ENCODE assay signal across 9 mouse cellular contexts in genomic region chr4:129618031-129618430, GRCm38 (mm10). TPM values are rescaled to one million over a fixed set of nuclear protein-coding genes. Genes with fewer than 3 reads are reported as not detected.
A peak's percentile ranks its signal among the peaks of the same experiment; 100 is the strongest.
DNase-seq lines count a peak whose midpoint lies in the region; ATAC-seq and TF ChIP-seq lines count a peak whose summit lies in the region.
"Had no signal": no experiment of that assay in that cellular context is flagged by ENCODE, and none has a peak within 500 bp of the region (broad histone marks: within the 10 kb centered on the region; RNA-seq: fewer than 3 reads in every experiment).

No protein-coding gene starts in this region.

- H3K4me2 ChIP-seq in lung, embryonic 14.5 days = peak overlapping the region; percentile 87
- peak overlapping the region; percentile 89 for H3K4me2 ChIP-seq in intestine, postnatal 0 days (replicated peaks; ENCODE audit: low read depth)
- H3K4me2 ChIP-seq in neural tube, embryonic 14.5 days (ENCODE audit: low read depth, low read length) = peak overlapping the region; percentile 92

- peaks cover 10% of the 10 kb centered on the region; the same call in 1 of the 2 replicates for H3K4me1 ChIP-seq in lung, embryonic 14.5 days (ENCODE audit: insufficient read depth)
- H3K4me1 ChIP-seq in forebrain, embryonic 10.5 days = peaks cover 30% of the 10 kb centered on the region
- peaks cover 10% of the 10 kb centered on the region for H3K4me1 ChIP-seq in intestine, postnatal 0 days (replicated peaks; ENCODE audit: control insufficient read depth, insufficient read depth, low read length)
- H3K4me1 ChIP-seq in neural tube, embryonic 14.5 days (ENCODE audit: control insufficient read depth, insufficient read depth, low read length) = peaks cover 20% of the 10 kb centered on the region

- 0 out of 2 replicates have a peak overlapping the region, but pooled peaks have one; percentile 82 for H3K27ac ChIP-seq in lung, embryonic 14.5 days (ENCODE audit: low read depth)
- peak overlapping the region; percentile 93 for H3K27ac ChIP-seq in forebrain, embryonic 10.5 days
- peak overlapping the region; percentile 54; the same call in 1 of the 2 replicates for H3K27ac ChIP-seq in intestine, postnatal 0 days (ENCODE audit: low read depth, low read length)
- peak overlapping the region; percentile 91 for H3K27ac ChIP-seq in neural tube, embryonic 14.5 days (ENCODE audit: low read depth, low read length)

- no peak for DNase-seq in lung, embryonic 14.5 days
- no peak for DNase-seq in lung, postnatal 10 days
- DNase-seq in forebrain, embryonic 10.5 days (ENCODE audit: extremely low spot score, low spot score) = no peak
- no peak for DNase-seq in left cerebral cortex, postnatal 25 days (ENCODE audit: low spot score in 2 of 2)
- DNase-seq in cerebellum, postnatal 4 days (ENCODE audit: low spot score in 2 of 2) = no peak
- no peak for DNase-seq in frontal cortex, postnatal 36 days (ENCODE audit: low spot score in 2 of 2)
- DNase-seq: right cerebral cortex, adult 18-20 months had no signal

- no peaks in the 10 kb centered on the region for H3K9me3 ChIP-seq in lung, embryonic 14.5 days (ENCODE audit: low read depth, low read length)
- H3K9me3 ChIP-seq in forebrain, embryonic 10.5 days = no peaks in the 10 kb centered on the region
- H3K9me3 ChIP-seq in intestine, postnatal 0 days (ENCODE audit: control insufficient read depth) = no peaks in the 10 kb centered on the region
- H3K9me3 ChIP-seq in neural tube, embryonic 14.5 days (ENCODE audit: control insufficient read depth, low read length) = no peaks in the 10 kb centered on the region

- H3K4me3 ChIP-seq in lung, embryonic 14.5 days (ENCODE audit: low read depth, low read length) = peak overlapping the region; percentile 74
- H3K4me3 ChIP-seq in forebrain, embryonic 10.5 days = peak overlapping the region; percentile 78
- peak overlapping the region; percentile 70 for H3K4me3 ChIP-seq in intestine, postnatal 0 days (ENCODE audit: low read depth, low read length)
- H3K4me3 ChIP-seq in neural tube, embryonic 14.5 days (ENCODE audit: low read depth, low read length) = peak overlapping the region; percentile 66

- peaks cover 17% of the 10 kb centered on the region for H3K36me3 ChIP-seq in lung, embryonic 14.5 days (ENCODE audit: insufficient read depth)
- peaks cover 26% of the 10 kb centered on the region for H3K36me3 ChIP-seq in forebrain, embryonic 10.5 days (replicated peaks)
- H3K36me3 ChIP-seq in intestine, postnatal 0 days (ENCODE audit: control insufficient read depth, insufficient read depth) = peaks cover 10% of the 10 kb centered on the region; the same call in 1 of the 2 replicates
- H3K36me3 ChIP-seq in neural tube, embryonic 14.5 days (ENCODE audit: control insufficient read depth, insufficient read depth, low read length) = 0 out of 2 replicates have a peak, but pooled peaks cover 3% of the 10 kb centered on the region

- ATAC-seq in lung, embryonic 14.5 days (ENCODE audit: insufficient read depth) = no peak
- ATAC-seq in intestine, postnatal 0 days = no peak
- ATAC-seq in neural tube, embryonic 14.5 days (ENCODE audit: low read depth) = no peak

- H3K27me3 ChIP-seq in lung, embryonic 14.5 days (ENCODE audit: insufficient read depth, low read length) = no peaks in the 10 kb centered on the region
- H3K27me3 ChIP-seq in forebrain, embryonic 10.5 days (ENCODE audit: poor library complexity, severe bottlenecking) = no peaks in the 10 kb centered on the region
- no peaks in the 10 kb centered on the region for H3K27me3 ChIP-seq in intestine, postnatal 0 days (replicated peaks; ENCODE audit: control insufficient read depth, insufficient read depth, low read length)
- no peaks in the 10 kb centered on the region for H3K27me3 ChIP-seq in neural tube, embryonic 14.5 days (ENCODE audit: control insufficient read depth, insufficient read depth, low read length)

- TF ChIP-seq CTCF in lung, embryonic 14.5 days (IDR thresholded peaks at IDR 0.05; ENCODE audit: low read depth) = no peak
- TF ChIP-seq CTCF in intestine, postnatal 0 days (IDR thresholded peaks at IDR 0.05; ENCODE audit: low read depth) = no peak

- intact Hi-C loops in left cerebral cortex, postnatal 25 days (cut with DNase I) = no loop called here

- peak overlapping the region; percentile 82 for H3K9ac ChIP-seq in lung, embryonic 14.5 days
- H3K9ac ChIP-seq in intestine, postnatal 0 days (ENCODE audit: low read depth, low read length) = peak overlapping the region; percentile 41; the same call in 1 of the 2 replicates
- H3K9ac ChIP-seq in neural tube, embryonic 14.5 days (replicated peaks; ENCODE audit: low read depth, low read length) = peak overlapping the region; percentile 88

- WGBS in lung, embryonic 14.5 days = 95% methylated on average over 5 of the region's 5 CpGs
- 95% methylated on average over 5 of the region's 5 CpGs for WGBS in forebrain, embryonic 10.5 days
- WGBS in intestine, postnatal 0 days = 95% methylated on average over 5 of the region's 5 CpGs
- WGBS in neural tube, embryonic 14.5 days = 97% methylated on average over 5 of the region's 5 CpGs

RNA-seq across cellular contexts. Expression of gene Iqcc, which starts 0.9 kb away (rescaled TPM):
- polyA plus RNA-seq in lung, embryonic 14.5 days (2014; fragmentation: Nextera tagmentation; extraction: Ambion mirVana) = 23.6 and 25.8 TPM in 2 replicates
- 30.4 and 34.8 TPM in 2 replicates for polyA plus RNA-seq in forebrain, embryonic 10.5 days (2016; fragmentation: Nextera tagmentation; extraction: Ambion mirVana)
- 15.9 and 17.9 TPM in 2 replicates for polyA plus RNA-seq in intestine, postnatal 0 days (2015; fragmentation: Nextera tagmentation; extraction: Ambion mirVana)
- 28.2 and 33.3 TPM in 2 replicates for polyA plus RNA-seq in neural tube, embryonic 14.5 days (2014; fragmentation: Nextera tagmentation; extraction: Ambion mirVana)
- 10 to 100 TPM; 29.8 to 37.0 TPM for total RNA-seq in left cerebral cortex, postnatal 25 days (2021)

RNA-seq across cellular contexts. Expression of gene Dcdc2b, which starts 4.0 kb away (rescaled TPM):
- 2.1 and 2.5 TPM in 2 replicates for polyA plus RNA-seq in lung, embryonic 14.5 days (2014; fragmentation: Nextera tagmentation; extraction: Ambion mirVana)
- polyA plus RNA-seq in forebrain, embryonic 10.5 days (2016; fragmentation: Nextera tagmentation; extraction: Ambion mirVana) = 2.0 and 2.2 TPM in 2 replicates
- polyA plus RNA-seq in intestine, postnatal 0 days (2015; fragmentation: Nextera tagmentation; extraction: Ambion mirVana) = 1.1 and 1.2 TPM in 2 replicates
- 3.9 and 4.7 TPM in 2 replicates for polyA plus RNA-seq in neural tube, embryonic 14.5 days (2014; fragmentation: Nextera tagmentation; extraction: Ambion mirVana)
- 1 to 10 TPM; 4.3 to 4.7 TPM for total RNA-seq in left cerebral cortex, postnatal 25 days (2021)

RNA-seq across cellular contexts. Expression of gene Ccdc28b, which starts 5.7 kb away (rescaled TPM):
- polyA plus RNA-seq in lung, embryonic 14.5 days (2014; fragmentation: Nextera tagmentation; extraction: Ambion mirVana) = 43.9 and 46.3 TPM in 2 replicates
- polyA plus RNA-seq in forebrain, embryonic 10.5 days (2016; fragmentation: Nextera tagmentation; extraction: Ambion mirVana) = 43.9 and 47.1 TPM in 2 replicates
- 29.6 and 32.0 TPM in 2 replicates for polyA plus RNA-seq in intestine, postnatal 0 days (2015; fragmentation: Nextera tagmentation; extraction: Ambion mirVana)
- polyA plus RNA-seq in neural tube, embryonic 14.5 days (2014; fragmentation: Nextera tagmentation; extraction: Ambion mirVana) = 136 and 141 TPM in 2 replicates
- total RNA-seq in left cerebral cortex, postnatal 25 days (2021) = 10 to 100 TPM; 66.5 to 67.5 TPM

RNA-seq across cellular contexts. Expression of gene Tmem234, which starts 17.6 kb away (rescaled TPM):
- polyA plus RNA-seq in lung, embryonic 14.5 days (2014; fragmentation: Nextera tagmentation; extraction: Ambion mirVana) = 187 and 200 TPM in 2 replicates
- polyA plus RNA-seq in forebrain, embryonic 10.5 days (2016; fragmentation: Nextera tagmentation; extraction: Ambion mirVana) = 224 and 227 TPM in 2 replicates
- polyA plus RNA-seq in intestine, postnatal 0 days (2015; fragmentation: Nextera tagmentation; extraction: Ambion mirVana) = 135 and 146 TPM in 2 replicates
- polyA plus RNA-seq in neural tube, embryonic 14.5 days (2014; fragmentation: Nextera tagmentation; extraction: Ambion mirVana) = 188 and 191 TPM in 2 replicates
- 10 to 100 TPM; 96.6 to 96.8 TPM for total RNA-seq in left cerebral cortex, postnatal 25 days (2021)

RNA-seq across cellular contexts. Expression of gene Eif3i, which starts 17.6 kb away (rescaled TPM):
- 308 and 316 TPM in 2 replicates for polyA plus RNA-seq in lung, embryonic 14.5 days (2014; fragmentation: Nextera tagmentation; extraction: Ambion mirVana)
- 298 and 315 TPM in 2 replicates for polyA plus RNA-seq in forebrain, embryonic 10.5 days (2016; fragmentation: Nextera tagmentation; extraction: Ambion mirVana)
- 139 and 144 TPM in 2 replicates for polyA plus RNA-seq in intestine, postnatal 0 days (2015; fragmentation: Nextera tagmentation; extraction: Ambion mirVana)
- 206 and 221 TPM in 2 replicates for polyA plus RNA-seq in neural tube, embryonic 14.5 days (2014; fragmentation: Nextera tagmentation; extraction: Ambion mirVana)
- 100 to 1,000 TPM; 133 to 136 TPM for total RNA-seq in left cerebral cortex, postnatal 25 days (2021)
